In genomic region chr17:71598659-71599554, GRCm38 (mm10) we compare ENCODE assay signal across 8 mouse cellular contexts. TPM values are rescaled to one million over a fixed set of nuclear protein-coding genes. Genes with fewer than 3 reads are reported as not detected.
A peak's percentile ranks its signal among the peaks of the same experiment; 100 is the strongest.
DNase-seq lines count a peak whose midpoint lies in the region; ATAC-seq and TF ChIP-seq lines count a peak whose summit lies in the region.

No protein-coding gene starts in this region.

- TF ChIP-seq CTCF in heart, adult 2 months (IDR thresholded peaks at IDR 0.05), result no peak

- intact Hi-C loops in heart, adult 2 months (cut with DNase I), result loop anchor here (2.0 kb wide), 1 partner anchor 16 kb away; the partner anchor contains the start of gene Wdr43

- TF ChIP-seq EP300 in heart, adult 2 months (IDR thresholded peaks at IDR 0.05; ENCODE audit: insufficient read depth, low read depth, low read length), result 0 out of 2 replicates have a peak, but pooled peaks have one; percentile 21

- H3K4me3 ChIP-seq in embryonic facial prominence, embryonic 14.5 days (ENCODE audit: low read depth, low read length), result peak overlapping the region; percentile 60
- H3K4me3 ChIP-seq in heart, adult 2 months, result peak overlapping the region; percentile 83
- H3K4me3 ChIP-seq in limb, embryonic 13.5 days, result peak overlapping the region; percentile 68
- H3K4me3 ChIP-seq in midbrain, embryonic 16.5 days (ENCODE audit: low read depth, low read length), result peak overlapping the region; percentile 66

- peak; percentile 73 for TF ChIP-seq POLR2A in heart, adult 2 months (IDR thresholded peaks at IDR 0.05; ENCODE audit: insufficient read depth, low read depth, low read length)

- peak overlapping the region; percentile 66 for H3K4me2 ChIP-seq in embryonic facial prominence, embryonic 14.5 days (ENCODE audit: low read depth, low read length)
- peak overlapping the region; percentile 86 for H3K4me2 ChIP-seq in limb, embryonic 13.5 days (replicated peaks)
- H3K4me2 ChIP-seq in midbrain, embryonic 16.5 days (ENCODE audit: low read length), result peak overlapping the region; percentile 97

- H3K9me3 ChIP-seq in embryonic facial prominence, embryonic 14.5 days (ENCODE audit: control insufficient read depth, low read length), result no peaks in the 10 kb centered on the region
- H3K9me3 ChIP-seq in limb, embryonic 13.5 days, result no peaks in the 10 kb centered on the region
- H3K9me3 ChIP-seq in midbrain, embryonic 16.5 days (replicated peaks; ENCODE audit: control insufficient read depth, low read length, poor library complexity, severe bottlenecking), result no peaks in the 10 kb centered on the region

- 4% methylated on average over 40 of the region's 42 CpGs for WGBS in embryonic facial prominence, embryonic 14.5 days
- WGBS in heart, adult 2 months, result 5% methylated on average over 42 of the region's 42 CpGs
- 5% methylated on average over 42 of the region's 42 CpGs for WGBS in limb, embryonic 13.5 days
- WGBS in midbrain, embryonic 16.5 days, result 6% methylated on average over 42 of the region's 42 CpGs

- peaks cover 10% of the 10 kb centered on the region; the same call in 1 of the 2 replicates for H3K4me1 ChIP-seq in embryonic facial prominence, embryonic 14.5 days (ENCODE audit: control insufficient read depth, insufficient read depth, low read length)
- peaks cover 4% of the 10 kb centered on the region; the same call in 1 of the 2 replicates for H3K4me1 ChIP-seq in heart, adult 2 months (ENCODE audit: control insufficient read depth, insufficient read depth, low read length)
- peaks cover 26% of the 10 kb centered on the region for H3K4me1 ChIP-seq in limb, embryonic 13.5 days
- H3K4me1 ChIP-seq in midbrain, embryonic 16.5 days (ENCODE audit: control insufficient read depth, insufficient read depth, low read length), result peaks cover 26% of the 10 kb centered on the region

- no peaks in the 10 kb centered on the region; the same call in 1 of the 2 replicates for H3K27me3 ChIP-seq in embryonic facial prominence, embryonic 14.5 days (replicated peaks; ENCODE audit: control insufficient read depth, insufficient read depth, low read length)
- H3K27me3 ChIP-seq in heart, adult 2 months (ENCODE audit: control insufficient read depth, insufficient read depth, low read length), result no peaks in the 10 kb centered on the region
- peaks cover 11% of the 10 kb centered on the region; the same call in 1 of the 2 replicates for H3K27me3 ChIP-seq in limb, embryonic 13.5 days
- H3K27me3 ChIP-seq in midbrain, embryonic 16.5 days (ENCODE audit: control insufficient read depth, insufficient read depth, low read depth, low read length), result no peaks in the 10 kb centered on the region

- peak; percentile 97 for ATAC-seq in embryonic facial prominence, embryonic 14.5 days (ENCODE audit: low read depth)
- ATAC-seq in limb, embryonic 13.5 days (ENCODE audit: low FRiP score, low read depth), result peak; percentile 95
- ATAC-seq in midbrain, embryonic 16.5 days, result peak; percentile 98

- DNase-seq in 3T3-L1 (ENCODE audit: low read depth, low spot score), result peak; percentile 60
- peak; percentile 65 to 77 for DNase-seq in adrenal gland, postnatal 4 days (ENCODE audit: low spot score in 2 of 2)
- DNase-seq in embryonic facial prominence, embryonic 14.5 days (ENCODE audit: low spot score), result peak; percentile 93
- DNase-seq in heart, adult 2 months, result peak; percentile 87 to 91
- DNase-seq in kidney, adult 8-10 months, result peak; percentile 90 to 93
- peak; percentile 76 to 91 for DNase-seq in spleen, postnatal 10 days (ENCODE audit: low spot score in 2 of 2)

- no peaks in the 10 kb centered on the region for H3K36me3 ChIP-seq in embryonic facial prominence, embryonic 14.5 days (ENCODE audit: control insufficient read depth, insufficient read depth, low read length)
- H3K36me3 ChIP-seq in heart, adult 2 months (ENCODE audit: control insufficient read depth, insufficient read depth, low read length), result no peaks in the 10 kb centered on the region; the same call in 1 of the 2 replicates
- no peaks in the 10 kb centered on the region for H3K36me3 ChIP-seq in limb, embryonic 13.5 days
- no peaks in the 10 kb centered on the region for H3K36me3 ChIP-seq in midbrain, embryonic 16.5 days (ENCODE audit: control insufficient read depth, insufficient read depth, low read length)

- no peaks in the 10 kb centered on the region for H3K79me2 ChIP-seq in heart, adult 2 months (replicated peaks; ENCODE audit: control insufficient read depth, insufficient read depth, low read length)

- peak overlapping the region; percentile 22; the same call in 1 of the 2 replicates for H3K27ac ChIP-seq in embryonic facial prominence, embryonic 14.5 days (replicated peaks; ENCODE audit: low read depth, low read length)
- peak overlapping the region; percentile 69 for H3K27ac ChIP-seq in heart, adult 2 months
- peak overlapping the region; percentile 6; the same call in 1 of the 2 replicates for H3K27ac ChIP-seq in limb, embryonic 13.5 days
- H3K27ac ChIP-seq in midbrain, embryonic 16.5 days (ENCODE audit: low read length), result peak overlapping the region; percentile 76

- peak overlapping the region; percentile 70 for H3K9ac ChIP-seq in embryonic facial prominence, embryonic 14.5 days (ENCODE audit: low read depth, low read length)
- H3K9ac ChIP-seq in heart, adult 2 months (ENCODE audit: low read depth, low read length), result peak overlapping the region; percentile 66
- H3K9ac ChIP-seq in limb, embryonic 13.5 days, result peak overlapping the region; percentile 66
- H3K9ac ChIP-seq in midbrain, embryonic 16.5 days (ENCODE audit: low read depth, low read length), result peak overlapping the region; percentile 78

RNA-seq across cellular contexts. Expression of gene Wdr43, which starts 16.8 kb away (rescaled TPM):
- 10 to 100 TPM; 59.1 to 71.4 TPM for total RNA-seq in adrenal gland, postnatal 4 days (2021)
- polyA plus RNA-seq in embryonic facial prominence, embryonic 14.5 days (2014; fragmentation: Nextera tagmentation; extraction: Ambion mirVana), result 80.0 and 85.1 TPM in 2 replicates
- total RNA-seq in heart, adult 2 months (2021), result 10 to 100 TPM; 19.1 to 21.9 TPM
- 8.4 and 11.1 TPM in 2 replicates for polyA plus RNA-seq in heart, adult 2 months (2012; rRNA removed)
- 75.9 and 82.1 TPM in 2 replicates for polyA plus RNA-seq in limb, embryonic 13.5 days (2015; fragmentation: Nextera tagmentation; extraction: Ambion mirVana)
- polyA plus RNA-seq in midbrain, embryonic 16.5 days (2015; fragmentation: Nextera tagmentation; extraction: Ambion mirVana), result 50.3 and 51.2 TPM in 2 replicates

RNA-seq across cellular contexts. Expression of gene Spdya, which starts 47.0 kb away (rescaled TPM):
- 1 to 10 TPM; 1.2 TPM for total RNA-seq in adrenal gland, postnatal 4 days (2021)
- polyA plus RNA-seq in embryonic facial prominence, embryonic 14.5 days (2014; fragmentation: Nextera tagmentation; extraction: Ambion mirVana), result 0.29 and 1.0 TPM in 2 replicates
- under 1 TPM in 1 of 2 experiments, not detected in 1; 0.37 TPM for total RNA-seq in heart, adult 2 months (2021)
- polyA plus RNA-seq in heart, adult 2 months (2012; rRNA removed), result not detected in 2 replicates
- polyA plus RNA-seq in limb, embryonic 13.5 days (2015; fragmentation: Nextera tagmentation; extraction: Ambion mirVana), result 1.4 and 1.5 TPM in 2 replicates
- polyA plus RNA-seq in midbrain, embryonic 16.5 days (2015; fragmentation: Nextera tagmentation; extraction: Ambion mirVana), result 1.4 and 1.9 TPM in 2 replicates

Comparison
In these comparisons a context has a peak if more than half of its experiments do, and no peak if none do; other contexts are left out.
1. Peak in every context shown above with its lines: DNase-seq, ATAC-seq, H3K4me3 ChIP-seq and H3K27ac ChIP-seq.
2. H3K27ac ChIP-seq: peak in every context shown above with its lines; median percentile 76 in midbrain, embryonic 16.5 days; 69 in heart, adult 2 months; 22 in embryonic facial prominence, embryonic 14.5 days; 6 in limb, embryonic 13.5 days.